Mouse (Mus musculus) effector memory CD4-positive, alpha-beta T cell, adult 7 months (primary cell): ENCODE data around the gene Obox1. TPM values are rescaled to one million over a fixed set of nuclear protein-coding genes. Genes with fewer than 3 reads are reported as not detected.

Experiments used
- polyA plus RNA-seq: library from polyadenylated mRNA; unstranded; fragments of 100-300 nt; shearing (Covaris generic); gene quantifications from one replicate; pipeline ENCODE4 v1.2.1, GENCODE M21; 2017

Obox1 gene
- not detected for polyA plus RNA-seq

GRCm38 (mm10) chr7:15388421-15388998 is at the start of gene Obox1, which contains the start of gene Obox2:
Gene Obox1, plus strand, starts transcription at chr7:15388948.
Gene Obox2, plus strand, starts transcription at chr7:15388721.

Other genes starting within 250 kb of the Obox1 start
- not detected for gene Obox2, start 227 bp upstream of the Obox1 start, polyA plus RNA-seq